Mouse (Mus musculus) neutrophil, adult 5-6 weeks (primary cell): ENCODE measurements around the gene Lamtor1. TPM values are rescaled to one million over a fixed set of nuclear protein-coding genes. Genes with fewer than 3 reads are reported as not detected.
"Not testable (repeated sequence)": the region's sequence is repeated elsewhere in the genome, so short reads cannot be mapped to it uniquely, and the experiment has no call there.

Source experiments
- ATAC-seq: fragments of 151-379, 151-347 bp; 2 replicates; pipeline ENCODE4 v1.8.0; 2017; ENCODE audit warnings: mild to moderate bottlenecking, moderate TSS enrichment; ENCODE audit not compliant: insufficient number of reproducible peaks, poor library complexity, low FRiP score, severe bottlenecking; ENCODE audit errors: extremely low read depth
- total RNA-seq: library from RNA; stranded (forward); fragments of 200-1000 nt; gene quantifications from 2 replicates; pipeline ENCODE4 v1.2.3, GENCODE M21; 2017

Gene Lamtor1
- total RNA-seq, 1 experiment from 2014 or later: 65.2 TPM

DNA sequence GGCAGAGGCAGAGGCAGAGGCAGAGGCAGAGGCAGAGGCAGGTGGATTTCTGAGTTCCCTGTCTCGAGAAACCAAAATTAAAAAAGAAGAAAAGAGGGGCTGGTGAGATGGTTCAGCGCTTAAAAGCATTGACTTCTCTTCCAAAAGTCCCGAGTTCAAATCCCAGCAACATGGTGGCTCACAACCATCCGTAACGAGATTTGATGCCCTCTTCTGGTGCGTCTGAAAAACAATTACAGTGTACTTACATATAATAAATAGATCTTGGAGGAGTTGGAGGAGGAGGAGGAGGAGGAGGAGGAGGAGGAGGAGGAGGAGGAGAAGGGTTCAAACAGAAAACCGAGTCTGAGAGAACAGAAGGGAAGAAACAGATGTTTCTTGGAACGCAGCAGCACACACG lies 10.0 kb upstream of the Lamtor1 start:
- ATAC-seq: no peak

DNA sequence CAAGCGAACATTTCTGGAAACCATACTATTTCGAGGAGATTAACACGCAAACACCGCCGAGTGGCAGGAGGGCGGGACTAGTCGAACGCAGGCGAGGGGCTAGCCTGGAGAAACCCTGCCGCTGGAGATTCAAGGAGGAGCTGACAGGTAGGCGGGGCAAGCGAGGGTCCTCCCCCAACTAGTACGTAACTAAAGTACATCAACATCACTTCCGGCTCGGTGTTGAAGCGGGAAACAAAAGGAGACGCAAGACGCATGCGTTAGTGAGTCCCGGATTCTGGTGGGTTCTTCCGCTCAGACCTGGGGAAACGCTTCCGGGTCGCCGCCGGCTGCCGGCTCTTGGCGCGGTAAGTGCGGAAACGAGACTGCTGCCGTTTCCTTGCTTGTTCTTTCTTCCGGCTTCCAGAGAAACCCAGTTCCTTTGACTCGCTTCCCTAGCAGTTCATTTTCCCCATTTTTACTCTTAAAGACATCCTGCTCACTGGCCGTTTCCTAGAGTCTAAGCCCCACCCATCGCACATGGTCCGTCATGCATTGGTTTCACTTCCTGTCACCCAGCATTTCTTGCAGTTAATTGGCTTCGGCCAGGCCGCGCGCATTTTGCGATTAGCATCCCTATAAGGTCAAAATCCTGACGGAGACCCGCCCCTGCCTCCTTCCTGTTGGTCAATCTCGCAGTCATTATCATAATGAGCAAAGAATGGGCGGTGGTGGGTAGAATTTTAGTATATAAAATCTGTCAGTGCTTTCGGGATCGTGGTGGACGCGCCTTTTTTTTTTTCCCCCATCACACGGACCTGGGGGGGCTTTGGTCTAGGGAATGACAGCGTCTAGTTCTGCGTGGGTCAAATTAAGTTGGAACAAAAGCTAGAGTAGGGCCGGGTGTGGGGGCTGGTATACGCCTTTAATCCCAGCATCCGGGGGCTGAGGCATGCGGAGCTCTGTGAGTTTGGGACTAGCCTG lies 9.3 kb upstream of the Lamtor1 start:
- ATAC-seq: peak; percentile 94

DNA sequence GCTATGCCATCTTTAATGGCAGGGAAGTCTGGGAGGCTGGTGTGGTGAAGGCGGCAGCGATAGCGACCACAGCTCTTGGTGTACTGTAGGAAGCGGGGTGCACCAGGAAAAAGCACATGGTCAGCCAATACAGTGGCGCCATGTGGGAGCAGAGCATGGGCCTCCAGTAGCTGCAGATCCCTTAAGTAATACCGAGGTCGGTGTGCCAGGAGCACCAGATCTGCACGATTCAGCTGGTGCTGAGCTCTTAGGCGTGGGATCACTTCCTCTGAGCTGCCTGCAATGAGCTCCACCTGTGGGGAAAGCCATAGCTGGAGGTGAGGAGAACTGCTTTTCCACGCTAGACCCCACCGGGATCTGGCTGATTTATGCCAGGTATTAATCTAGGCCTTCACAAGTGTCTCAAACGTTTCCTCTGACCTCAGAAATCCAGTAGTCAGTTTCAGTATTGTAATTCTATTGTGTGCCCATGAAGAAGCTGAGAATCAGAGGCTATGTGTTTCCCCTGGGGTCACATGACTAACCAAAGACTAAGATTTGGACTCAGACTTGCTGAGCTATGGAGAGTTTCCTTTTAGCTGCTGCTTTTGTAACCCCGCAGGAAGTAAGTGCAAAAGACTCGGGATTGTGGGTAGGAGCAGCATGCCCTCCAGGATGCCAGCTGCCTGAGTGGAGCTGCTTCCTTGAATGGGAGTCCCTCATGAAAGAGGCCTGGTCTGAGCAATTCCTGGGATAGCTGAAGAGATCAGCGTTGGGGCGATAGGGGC lies 5.2 kb upstream of the Lamtor1 start:
- ATAC-seq: no peak

- no peak for ATAC-seq
Measured at GRCm38 (mm10) chr7:101901969-101902368, 3.7 kb upstream of the Lamtor1 start.

DNA sequence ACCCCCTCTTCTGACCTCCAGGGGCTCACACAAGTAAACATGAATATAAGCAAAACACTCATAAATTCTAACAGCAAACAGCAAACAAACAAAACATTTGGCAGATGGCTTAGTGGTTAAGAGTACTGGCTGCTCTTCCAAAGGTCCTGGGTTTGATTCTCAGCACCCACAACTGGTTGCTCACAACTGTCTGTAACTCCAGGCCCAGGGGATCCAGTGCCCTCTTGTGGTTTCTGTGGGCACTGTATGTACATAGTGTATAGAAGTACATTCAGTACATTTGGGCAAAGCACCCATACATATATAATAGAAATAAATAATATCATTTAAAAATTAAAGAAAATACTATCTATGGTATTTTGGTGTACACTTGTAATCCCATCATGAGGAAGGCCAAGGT lies 2.9 kb upstream of the Lamtor1 start:
- no peak for ATAC-seq

GRCm38 (mm10) chr7:101906287-101906681 lies 580 bp downstream of the Lamtor1 start, which contains the start of gene Tomt:
Tomt (minus strand) TSS chr7:101906359.
- ATAC-seq: no peak

- no peak for ATAC-seq
Measured at GRCm38 (mm10) chr7:101906696-101907095, 992 bp downstream of the Lamtor1 start.

- no peak for ATAC-seq
Measured at GRCm38 (mm10) chr7:101908367-101908766, 2.7 kb downstream of the Lamtor1 start.

GRCm38 (mm10) chr7:101910138-101910537 lies 4.4 kb downstream of the Lamtor1 start:
- no peak for ATAC-seq

DNA sequence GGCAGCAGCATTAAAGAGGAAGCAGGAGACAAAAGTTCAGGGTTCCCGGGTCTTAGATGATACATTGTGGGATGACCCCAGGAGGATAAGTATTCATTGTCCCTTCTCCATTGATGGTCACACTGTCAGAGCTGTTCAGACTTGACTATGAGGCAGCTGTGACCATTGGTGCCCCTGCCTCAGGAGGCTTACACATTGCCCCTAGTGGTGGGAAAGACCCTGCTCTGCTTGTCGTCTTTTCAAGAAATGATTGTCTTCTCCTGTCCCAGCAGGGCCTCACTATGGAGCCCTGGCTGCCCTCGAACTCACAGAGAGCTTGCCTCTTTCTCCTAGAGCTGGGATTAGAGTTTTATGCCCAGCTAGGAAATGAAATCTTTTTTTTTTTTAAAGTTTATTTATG lies 6.3 kb downstream of the Lamtor1 start:
- ATAC-seq: no peak

- ATAC-seq: peak; percentile 76
Measured at GRCm38 (mm10) chr7:101918071-101918470, 12.4 kb downstream of the Lamtor1 start.

- ATAC-seq: not testable (repeated sequence)
Measured at GRCm38 (mm10) chr7:101925892-101926291, 20.2 kb downstream of the Lamtor1 start.

- ATAC-seq: no peak
Measured at GRCm38 (mm10) chr7:101928093-101928492, 22.4 kb downstream of the Lamtor1 start.

DNA sequence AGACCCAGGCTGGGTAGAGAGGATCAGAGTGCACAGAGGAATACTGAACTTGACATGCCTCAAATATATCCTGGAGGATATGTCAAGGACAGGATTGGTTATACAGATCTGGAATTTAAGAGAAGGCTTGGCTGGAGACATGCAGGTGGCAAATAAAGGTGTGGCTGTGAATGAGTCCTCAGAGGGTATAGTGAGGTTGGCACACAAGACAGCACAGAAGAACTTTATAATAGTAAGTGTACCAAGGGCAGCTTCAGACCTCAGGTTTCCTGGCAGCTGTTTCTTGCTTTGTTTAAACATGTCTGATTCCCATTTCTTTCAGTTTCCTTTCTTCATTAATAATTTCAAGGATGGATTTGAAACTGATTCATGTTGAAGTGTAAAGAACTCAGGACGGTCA lies 26.8 kb downstream of the Lamtor1 start:
- no peak for ATAC-seq

GRCm38 (mm10) chr7:101933300-101933699 lies 27.6 kb downstream of the Lamtor1 start:
- ATAC-seq: no peak

GRCm38 (mm10) chr7:101933751-101934240 lies 28.1 kb downstream of the Lamtor1 start, which contains the start of the genes Lrrc51 and Numa1:
Lrrc51 (minus strand) TSS chr7:101933895.
Numa1 (plus strand) TSS chr7:101934111.
- peak; percentile 98 for ATAC-seq

GRCm38 (mm10) chr7:101935957-101936356 lies 30.3 kb downstream of the Lamtor1 start:
- ATAC-seq: no peak

DNA sequence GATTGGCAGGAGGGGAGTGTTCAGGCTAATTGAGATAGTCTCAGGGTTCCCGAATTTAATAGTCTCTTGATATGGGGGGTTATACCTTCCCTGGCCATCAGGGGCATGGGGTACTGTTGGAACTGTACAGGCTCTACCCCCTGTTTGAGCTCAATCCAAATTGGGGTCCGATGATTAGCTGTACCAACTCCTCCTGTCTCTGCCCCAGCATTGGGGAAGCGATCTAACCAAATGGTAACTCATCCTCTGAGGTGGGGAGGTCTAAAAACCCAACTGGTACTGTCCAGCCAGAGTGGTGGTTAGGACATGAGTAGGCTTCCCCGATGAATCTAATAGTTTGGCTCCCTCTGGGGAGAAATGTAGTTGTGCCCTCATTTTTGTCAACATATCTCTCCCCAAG lies 31.3 kb downstream of the Lamtor1 start:
- ATAC-seq: no peak

GRCm38 (mm10) chr7:101937569-101937968 lies 31.9 kb downstream of the Lamtor1 start:
- ATAC-seq: no peak

GRCm38 (mm10) chr7:101938348-101938747 lies 32.6 kb downstream of the Lamtor1 start:
- no peak for ATAC-seq
